Mouse (Mus musculus) kidney, adult 2 months (tissue): ENCODE measurements around the gene Ric8b.

Source experiments
- CTCF ChIP-seq: fragments of 200-500 bp; conservative IDR thresholded peaks from 2 replicates; pipeline ENCODE4 v1.5.1; 2011; ENCODE audit warnings: low read depth, mild to moderate bottlenecking, control low read depth, low read length, moderate library complexity, mixed read lengths; ENCODE audit not compliant: insufficient read depth, insufficient read length
- POLR2A ChIP-seq: fragments of 200-500 bp; IDR thresholded peaks from one replicate; pipeline ENCODE4 v1.6.1; 2011; ENCODE audit warnings: low read depth, low read length, control low read depth

GRCm38 (mm10) chr10:85048008-85048407 is 130.6 kb downstream of the Ric8b start:
- no peak for TF ChIP-seq CTCF
- TF ChIP-seq POLR2A = no peak
